Mouse (Mus musculus) olfactory bulb, adult 2 months (tissue): ENCODE measurements at regions not wholly inside any gene's neighbourhood (a gene's known extent, or its start where the extent isn't known, plus 50 kb on each side); places are given as distances from the start of the nearest gene placed in this dataset.

Source experiments
- CTCF ChIP-seq: fragments of 200-500 bp; IDR thresholded peaks from 2 replicates; pipeline ENCODE4 v1.5.1; 2012; ENCODE audit warnings: low read depth, mild to moderate bottlenecking, low read length, moderate library complexity; ENCODE audit not compliant: insufficient read depth
- POLR2A ChIP-seq: fragments of 200-500 bp; IDR thresholded peaks from 2 replicates; pipeline ENCODE4 v1.6.1; 2012; ENCODE audit warnings: mild to moderate bottlenecking, low read depth, low read length, moderate library complexity; ENCODE audit not compliant: insufficient read depth

GRCm38 (mm10) chr16:73379056-73379455, 1032.6 kb downstream of the Robo2 start:
- TF ChIP-seq CTCF (no peak), POLR2A (no peak)
